Mouse (Mus musculus): Measurements from ENCODE around the gene Gm3015.
"Not testable (repeated sequence)": the region's sequence is repeated elsewhere in the genome, so short reads cannot be mapped to it uniquely, and the experiment has no call there.

The Gm3015 gene

DNA sequence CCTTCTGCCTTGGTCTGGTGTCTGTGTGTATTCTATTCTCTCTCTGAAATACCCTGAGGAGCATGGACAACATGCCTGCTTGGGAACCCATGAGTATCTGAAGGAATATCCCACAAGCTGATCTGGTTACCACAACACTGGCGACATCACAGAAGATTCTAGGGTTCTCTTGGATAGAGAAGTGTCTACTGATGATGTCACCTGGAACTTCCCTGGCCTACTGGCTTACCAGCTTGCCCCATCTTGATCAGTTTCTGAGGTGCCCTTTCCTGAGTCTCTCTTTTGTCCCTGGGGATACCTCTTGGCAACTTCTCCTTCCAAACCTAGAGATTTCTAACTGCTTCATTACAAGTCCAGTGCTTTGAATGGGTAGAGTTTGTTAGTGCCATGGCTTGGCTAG lies at the start of gene Gm3015:
Gene Gm3015 (minus strand): TSS at position 101 of the 400 bp plus-strand sequence.
- DNase-seq: not testable (repeated sequence)

DNA sequence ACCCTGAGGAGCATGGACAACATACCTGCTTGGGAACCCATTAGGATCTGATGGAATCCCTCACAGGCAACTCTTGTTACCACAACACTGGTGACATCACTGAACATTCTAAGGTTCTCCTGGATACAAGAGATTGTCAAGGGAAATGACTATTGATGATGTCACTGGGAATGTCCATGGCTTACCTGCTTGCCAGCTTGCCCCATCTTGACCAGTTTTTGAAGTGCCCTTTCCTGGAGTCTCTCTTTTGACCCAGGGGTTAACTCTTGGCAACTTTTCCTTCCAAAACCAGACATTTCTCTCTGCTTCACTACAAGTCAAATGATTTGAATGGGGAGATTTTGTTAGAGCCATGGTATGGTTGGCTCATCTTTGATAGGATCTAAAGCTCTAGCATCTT lies 29.3 kb upstream of the Gm3015 start, which contains the start of gene Gm10377:
Gene Gm10377 (minus strand): TSS at position 101 of the 400 bp plus-strand sequence.
- not testable (repeated sequence) for DNase-seq
